Mouse (Mus musculus) embryonic facial prominence, embryonic 15.5 days (tissue): ENCODE measurements at regions not wholly inside any gene's neighbourhood (a gene's known extent, or its start where the extent isn't known, plus 50 kb on each side); places are given as distances from the start of the nearest gene placed in this dataset.

Source experiments
- ATAC-seq: fragments of 200-750 bp; cut with Nextera tagmentation; 2 replicates; pipeline ENCODE4 v1.8.0; 2017; ENCODE audit warnings: low read depth, moderate TSS enrichment; ENCODE audit not compliant: insufficient number of reproducible peaks, low FRiP score, low TSS enrichment
- H3K27ac ChIP-seq: fragments of 300-500 bp; sonication (generic); replicated peaks from 2 replicates; pipeline ENCODE4 v1.5.1; 2015; ENCODE audit warnings: mild to moderate bottlenecking, inconsistent platforms
- H3K27me3 ChIP-seq: fragments of 300-500 bp; sonication (generic); 2 replicates; pipeline ENCODE4 v1.6.1; 2015; ENCODE audit warnings: inconsistent platforms
- H3K36me3 ChIP-seq: fragments of 300-500 bp; sonication (generic); 2 replicates; pipeline ENCODE4 v1.6.1; 2015; ENCODE audit warnings: mild to moderate bottlenecking, inconsistent platforms
- H3K4me1 ChIP-seq: fragments of 300-500 bp; sonication (generic); 2 replicates; pipeline ENCODE4 v1.6.1; 2015; ENCODE audit warnings: inconsistent platforms
- H3K4me2 ChIP-seq: fragments of 300-500 bp; sonication (generic); replicated peaks from 2 replicates; pipeline ENCODE4 v1.6.1; 2015; ENCODE audit warnings: mild to moderate bottlenecking, inconsistent platforms
- H3K4me3 ChIP-seq: fragments of 300-500 bp; sonication (generic); replicated peaks from 2 replicates; pipeline ENCODE4 v1.5.1; 2015; ENCODE audit warnings: mild to moderate bottlenecking, inconsistent platforms
- H3K9ac ChIP-seq: fragments of 300-500 bp; sonication (generic); 2 replicates; pipeline ENCODE4 v1.6.1; 2015; ENCODE audit warnings: inconsistent platforms
- H3K9me3 ChIP-seq: fragments of 300-500 bp; sonication (generic); replicated peaks from 2 replicates; pipeline ENCODE4 v1.6.1; 2016; ENCODE audit warnings: inconsistent platforms
- WGBS: fragments of 180-500 bp; shearing (Covaris S2); methylation state at CpG from one replicate; pipeline ENCODE4 v1.1.7; 2015; 5-methylcytosine and 5-hydroxymethylcytosine counted together

DNA sequence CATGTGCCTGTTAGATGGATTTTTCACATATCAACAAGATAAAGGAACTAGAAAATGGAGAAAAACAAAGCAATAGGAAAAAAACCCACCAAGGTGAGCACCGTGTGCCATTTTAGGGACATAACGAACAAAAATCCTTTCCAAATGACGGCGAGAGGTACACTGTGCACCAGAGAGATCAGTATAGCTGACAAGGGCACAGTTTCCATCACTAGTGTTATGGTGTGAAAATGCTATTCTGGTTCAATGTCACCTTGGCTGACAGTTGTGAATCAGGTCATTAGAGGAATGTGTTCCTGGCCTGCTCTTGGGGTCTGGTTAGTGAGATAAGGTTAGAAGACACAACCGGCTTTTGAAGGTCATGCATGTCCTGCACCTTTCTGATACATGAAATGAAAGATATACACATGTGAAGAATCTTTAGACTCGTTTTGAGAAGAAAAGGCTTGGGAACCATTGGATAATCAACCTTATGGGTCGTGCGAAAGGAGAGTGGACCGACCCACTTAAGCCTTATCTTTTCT is 76.5 kb upstream of the P2ry1 start:
- Histone ChIP-seq H3K4me3 (no peak overlapping the region), H3K36me3 (no peaks in the 10 kb centered on the region), H3K9ac (no peak overlapping the region), H3K4me2 (no peak overlapping the region), H3K27ac (no peak overlapping the region), H3K4me1 (no peaks in the 10 kb centered on the region), H3K9me3 (no peaks in the 10 kb centered on the region), H3K27me3 (no peaks in the 10 kb centered on the region)
- no peak for ATAC-seq
- WGBS, result 92% methylated on average over 9 of the region's 9 CpGs

DNA sequence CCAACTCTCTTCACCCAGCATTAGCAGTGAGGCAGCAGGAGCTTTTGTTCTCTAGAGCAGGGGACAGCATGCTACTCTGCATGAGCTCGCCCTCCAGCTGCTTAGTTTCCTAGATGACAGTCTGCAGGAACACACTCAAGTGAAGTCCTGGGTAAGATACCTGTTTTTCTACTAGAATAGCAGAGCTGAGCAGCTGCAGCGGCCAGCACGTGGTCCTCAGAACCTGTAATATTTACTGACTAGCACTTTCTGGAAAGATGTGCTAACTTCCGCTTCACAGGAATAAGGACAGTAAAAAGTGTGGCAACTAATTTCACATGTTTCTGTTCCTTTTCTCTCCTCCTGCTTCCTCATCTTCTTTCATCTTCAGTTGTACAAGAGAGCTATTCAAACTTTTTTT is 73.7 kb upstream of the P2ry1 start:
- Histone ChIP-seq H3K4me2 (no peak overlapping the region), H3K36me3 (no peaks in the 10 kb centered on the region), H3K9ac (no peak overlapping the region), H3K27ac (no peak overlapping the region), H3K27me3 (no peaks in the 10 kb centered on the region), H3K4me3 (no peak overlapping the region), H3K9me3 (no peaks in the 10 kb centered on the region), H3K4me1 (no peaks in the 10 kb centered on the region)
- WGBS, result 47% methylated on average over 4 of the region's 4 CpGs
- ATAC-seq, result no peak

- Histone ChIP-seq H3K27me3 (no peaks in the 10 kb centered on the region), H3K36me3 (no peaks in the 10 kb centered on the region), H3K4me1 (no peaks in the 10 kb centered on the region), H3K9ac (no peak overlapping the region), H3K9me3 (no peaks in the 10 kb centered on the region), H3K27ac (no peak overlapping the region), H3K4me3 (no peak overlapping the region), H3K4me2 (no peak overlapping the region)
- 83% methylated on average over 1 of the region's 1 CpGs for WGBS
- ATAC-seq, result no peak
These were observed 68.1 kb upstream of the P2ry1 start for GRCm38 (mm10) chr3:60934492-60934891.

DNA sequence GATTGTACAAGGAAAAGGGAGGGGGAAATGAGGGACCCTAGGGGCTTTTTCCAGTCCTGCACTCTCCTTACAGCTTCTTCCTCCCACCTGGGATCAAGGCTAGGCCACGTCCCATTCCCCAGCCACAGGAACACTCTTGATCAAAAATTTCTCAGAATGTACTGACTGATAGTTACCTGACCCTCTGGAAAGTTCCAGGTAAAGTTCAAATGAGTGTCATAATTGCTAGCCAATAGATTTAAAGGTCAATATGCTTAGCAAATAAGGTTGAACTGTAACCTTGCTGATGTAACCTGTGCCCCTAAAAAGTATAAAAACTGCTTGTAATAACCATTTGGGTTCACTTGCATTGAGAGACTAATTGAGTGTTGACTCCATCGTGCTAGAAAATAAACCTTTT is 61.1 kb upstream of the P2ry1 start:
- H3K27ac ChIP-seq, result no peak overlapping the region
- H3K4me1 ChIP-seq, result no peaks in the 10 kb centered on the region
- H3K9ac ChIP-seq, result no peak overlapping the region
- H3K4me3 ChIP-seq, result no peak overlapping the region
- H3K27me3 ChIP-seq, result no peaks in the 10 kb centered on the region
- no peaks in the 10 kb centered on the region for H3K36me3 ChIP-seq
- no peak for ATAC-seq
- no peaks in the 10 kb centered on the region for H3K9me3 ChIP-seq
- H3K4me2 ChIP-seq, result no peak overlapping the region
- 83% methylated on average over 2 of the region's 2 CpGs for WGBS

GRCm38 (mm10) chr3:60948897-60949296 is 53.7 kb upstream of the P2ry1 start:
- Histone ChIP-seq H3K4me3 (no peak overlapping the region), H3K4me2 (no peak overlapping the region), H3K9ac (no peak overlapping the region), H3K4me1 (no peaks in the 10 kb centered on the region), H3K9me3 (no peaks in the 10 kb centered on the region), H3K36me3 (no peaks in the 10 kb centered on the region), H3K27me3 (no peaks in the 10 kb centered on the region), H3K27ac (no peak overlapping the region)
- WGBS, result 82% methylated on average over 4 of the region's 4 CpGs
- ATAC-seq, result no peak
